Mouse (Mus musculus) lung, embryonic 15.5 days (tissue): ENCODE results near the gene Mettl5. TPM values are rescaled to one million over a fixed set of nuclear protein-coding genes. Genes with fewer than 3 reads are reported as not detected.
A peak's percentile ranks its signal among the peaks of the same experiment; 100 is the strongest.
"Not testable (repeated sequence)": the region's sequence is repeated elsewhere in the genome, so short reads cannot be mapped to it uniquely, and the experiment has no call there.

ENCODE experiments used
- ATAC-seq: fragments of 200-750 bp; cut with Nextera tagmentation; 2 replicates; pipeline ENCODE4 v1.8.0; 2017; ENCODE audit warnings: moderate number of reproducible peaks, borderline replicate concordance; ENCODE audit not compliant: low FRiP score, low TSS enrichment; ENCODE audit errors: extremely low read depth
- H3K27ac ChIP-seq: fragments of 300-500 bp; sonication (generic); 2 replicates; pipeline ENCODE4 v1.5.1; 2015; ENCODE audit warnings: moderate library complexity, mild to moderate bottlenecking, inconsistent platforms
- H3K27me3 ChIP-seq: fragments of 300-500 bp; sonication (generic); 2 replicates; pipeline ENCODE4 v1.6.1; 2015; ENCODE audit warnings: inconsistent platforms
- H3K36me3 ChIP-seq: fragments of 300-500 bp; sonication (generic); 2 replicates; pipeline ENCODE4 v1.6.1; 2015; ENCODE audit warnings: inconsistent platforms
- H3K4me1 ChIP-seq: fragments of 300-500 bp; sonication (generic); 2 replicates; pipeline ENCODE4 v1.6.1; 2015; ENCODE audit warnings: inconsistent platforms
- H3K4me2 ChIP-seq: fragments of 300-500 bp; sonication (generic); 2 replicates; pipeline ENCODE4 v1.6.1; 2015; ENCODE audit warnings: inconsistent platforms, mild to moderate bottlenecking, moderate library complexity
- H3K4me3 ChIP-seq: fragments of 300-500 bp; sonication (generic); 2 replicates; pipeline ENCODE4 v1.5.1; 2015; ENCODE audit warnings: mild to moderate bottlenecking, inconsistent platforms
- H3K9ac ChIP-seq: fragments of 300-500 bp; sonication (generic); 2 replicates; pipeline ENCODE4 v1.6.1; 2015; ENCODE audit warnings: inconsistent platforms
- H3K9me3 ChIP-seq: fragments of 300-500 bp; sonication (generic); 2 replicates; pipeline ENCODE4 v1.6.1; 2016; ENCODE audit warnings: inconsistent platforms
- WGBS: fragments of 180-500 bp; shearing (Covaris S2); methylation state at CpG from one replicate; pipeline ENCODE4 v1.1.7; 2015; 5-methylcytosine and 5-hydroxymethylcytosine counted together
- polyA plus RNA-seq: library from polyadenylated mRNA; unstranded; fragments of >200 nt; fragmentation: Nextera tagmentation; extraction: Ambion mirVana; gene quantifications from 2 replicates; pipeline ENCODE4 v1.2.1, GENCODE M21; 2015

Mettl5 gene
- 34.7 and 36.5 TPM in 2 replicates for polyA plus RNA-seq

GRCm38 (mm10) chr2:69885451-69886305, at the start of gene Mettl5:
Gene Mettl5, minus strand, starts transcription at chr2:69885615.
- Histone ChIP-seq H3K4me1 (peaks cover 7% of the 10 kb centered on the region), H3K27ac (peak within 1 kb of the TSS; percentile 71), H3K4me3 (peak within 1 kb of the TSS; percentile 69), H3K36me3 (no peaks in the 10 kb centered on the region), H3K4me2 (peak within 1 kb of the TSS; percentile 77), H3K9me3 (no peaks in the 10 kb centered on the region), H3K27me3 (no peaks in the 10 kb centered on the region), H3K9ac (peak within 1 kb of the TSS; percentile 71)
- 1% methylated on average over 45 of the region's 45 CpGs for WGBS
- peak; percentile 95 for ATAC-seq

GRCm38 (mm10) chr2:69924943-69925342, 39.5 kb upstream of the Mettl5 start:
- Histone ChIP-seq H3K9me3 (no peaks in the 10 kb centered on the region), H3K27me3 (no peaks in the 10 kb centered on the region), H3K4me2 (no peak overlapping the region), H3K9ac (no peak overlapping the region), H3K4me3 (no peak overlapping the region), H3K27ac (no peak overlapping the region), H3K4me1 (no peaks in the 10 kb centered on the region), H3K36me3 (peaks cover 32% of the 10 kb centered on the region)
- ATAC-seq, result no peak
- 77% methylated on average over 3 of the region's 3 CpGs for WGBS

- Histone ChIP-seq H3K9me3 (no peaks in the 10 kb centered on the region), H3K27me3 (no peaks in the 10 kb centered on the region), H3K4me2 (no peak overlapping the region), H3K27ac (no peak overlapping the region), H3K4me3 (no peak overlapping the region), H3K36me3 (peaks cover 27% of the 10 kb centered on the region), H3K4me1 (no peaks in the 10 kb centered on the region), H3K9ac (no peak overlapping the region)
- 76% methylated on average over 3 of the region's 3 CpGs for WGBS
- ATAC-seq, result no peak
Measured at GRCm38 (mm10) chr2:69917301-69917700, 31.9 kb upstream of the Mettl5 start.

- Histone ChIP-seq H3K4me2 (no peak overlapping the region), H3K9me3 (no peaks in the 10 kb centered on the region), H3K9ac (no peak overlapping the region), H3K4me3 (no peak overlapping the region), H3K27me3 (no peaks in the 10 kb centered on the region), H3K36me3 (peaks cover 16% of the 10 kb centered on the region), H3K27ac (no peak overlapping the region), H3K4me1 (no peaks in the 10 kb centered on the region)
- ATAC-seq, result no peak
- 53% methylated on average over 2 of the region's 2 CpGs for WGBS
Measured at GRCm38 (mm10) chr2:69912801-69913200, 27.4 kb upstream of the Mettl5 start.

- H3K4me1 ChIP-seq, ATAC-seq, H3K4me3 ChIP-seq, H3K9me3 ChIP-seq, H3K27me3 ChIP-seq, H3K36me3 ChIP-seq, H3K9ac ChIP-seq, H3K4me2 ChIP-seq, H3K27ac ChIP-seq: not testable (repeated sequence)
- WGBS, result 81% methylated on average over 4 of the region's 4 CpGs
Measured at GRCm38 (mm10) chr2:69907394-69907793, 22.0 kb upstream of the Mettl5 start.

GRCm38 (mm10) chr2:69903541-69903940, 18.1 kb upstream of the Mettl5 start:
- Histone ChIP-seq H3K27me3 (no peaks in the 10 kb centered on the region), H3K9me3 (no peaks in the 10 kb centered on the region), H3K36me3 (peaks cover 4% of the 10 kb centered on the region; the same call in 1 of the 2 replicates), H3K4me2 (no peak overlapping the region), H3K27ac (no peak overlapping the region), H3K9ac (no peak overlapping the region), H3K4me1 (peaks cover 5% of the 10 kb centered on the region), H3K4me3 (no peak overlapping the region)
- no peak for ATAC-seq
- WGBS, result 89% methylated on average over 3 of the region's 3 CpGs

- Histone ChIP-seq H3K36me3 (no peaks in the 10 kb centered on the region), H3K27ac (peak overlapping the region; percentile 86), H3K9me3 (no peaks in the 10 kb centered on the region), H3K4me1 (peaks cover 7% of the 10 kb centered on the region), H3K9ac (peak overlapping the region; percentile 90), H3K27me3 (no peaks in the 10 kb centered on the region), H3K4me3 (peak overlapping the region; percentile 73), H3K4me2 (peak overlapping the region; percentile 87)
- ATAC-seq, result peak; percentile 69
- under 1% methylated on average over 55 of the region's 55 CpGs for WGBS
Measured at GRCm38 (mm10) chr2:69897618-69898575, 12.5 kb upstream of the Mettl5 start.

- WGBS, result under 1% methylated on average over 65 of the region's 65 CpGs
- peak; percentile 99 for ATAC-seq
- Histone ChIP-seq H3K27ac (peak within 1 kb of the TSS; percentile 86), H3K9ac (peak within 1 kb of the TSS; percentile 90), H3K27me3 (no peaks in the 10 kb centered on the region), H3K4me1 (peaks cover 7% of the 10 kb centered on the region), H3K36me3 (no peaks in the 10 kb centered on the region), H3K4me3 (peak within 1 kb of the TSS; percentile 73), H3K4me2 (peak within 1 kb of the TSS; percentile 87), H3K9me3 (no peaks in the 10 kb centered on the region)
Measured at GRCm38 (mm10) chr2:69897039-69897617, 11.7 kb upstream of the Mettl5 start, which contains the start of gene Ubr3. Gene Ubr3, plus strand, starts transcription at chr2:69897246.

- Histone ChIP-seq H3K27ac (no peak overlapping the region), H3K9me3 (no peaks in the 10 kb centered on the region), H3K4me1 (peaks cover 7% of the 10 kb centered on the region), H3K4me2 (no peak overlapping the region), H3K4me3 (no peak overlapping the region), H3K9ac (no peak overlapping the region), H3K27me3 (no peaks in the 10 kb centered on the region), H3K36me3 (no peaks in the 10 kb centered on the region)
- WGBS, result 88% methylated on average over 4 of the region's 4 CpGs
- no peak for ATAC-seq
Measured at GRCm38 (mm10) chr2:69896224-69896581, 10.8 kb upstream of the Mettl5 start.

- no peaks in the 10 kb centered on the region for H3K9me3 ChIP-seq
- H3K27ac ChIP-seq, result no peak overlapping the region
- no peak overlapping the region for H3K9ac ChIP-seq
- 60% methylated on average over 14 of the region's 14 CpGs for WGBS
- peaks cover 7% of the 10 kb centered on the region for H3K4me1 ChIP-seq
- no peak overlapping the region for H3K4me2 ChIP-seq
- no peaks in the 10 kb centered on the region for H3K27me3 ChIP-seq
- ATAC-seq, result no peak
- H3K36me3 ChIP-seq, result no peaks in the 10 kb centered on the region
- no peak overlapping the region for H3K4me3 ChIP-seq
Measured at GRCm38 (mm10) chr2:69895502-69896223, 10.2 kb upstream of the Mettl5 start.

GRCm38 (mm10) chr2:69893891-69894290, 8.5 kb upstream of the Mettl5 start:
- Histone ChIP-seq H3K9ac (no peak overlapping the region), H3K4me1 (peaks cover 5% of the 10 kb centered on the region), H3K9me3 (no peaks in the 10 kb centered on the region), H3K4me2 (no peak overlapping the region), H3K36me3 (no peaks in the 10 kb centered on the region), H3K27ac (no peak overlapping the region), H3K27me3 (no peaks in the 10 kb centered on the region), H3K4me3 (no peak overlapping the region)
- no peak for ATAC-seq
- WGBS, result 71% methylated on average over 5 of the region's 5 CpGs
